In genomic region chr2:107400471-107400870, GRCm38 (mm10) we compare ENCODE assay signal across 22 mouse cellular contexts.
DNase-seq lines count a peak whose midpoint lies in the region; TF ChIP-seq lines count a peak whose summit lies in the region.
"Had no signal": no experiment of that assay in that cellular context is flagged by ENCODE, and none has a peak within 500 bp of the region (broad histone marks: within the 10 kb centered on the region; RNA-seq: fewer than 3 reads in every experiment).

No protein-coding gene starts in this region.

- H3K4me1 ChIP-seq in heart, adult 2 months (ENCODE audit: control insufficient read depth, insufficient read depth, low read length), result no peaks in the 10 kb centered on the region
- H3K4me1 ChIP-seq: embryonic facial prominence, embryonic 15.5 days; midbrain, embryonic 13.5 days; neural tube, embryonic 13.5 days had no signal

- TF ChIP-seq EP300 in heart, adult 2 months (IDR thresholded peaks at IDR 0.05; ENCODE audit: insufficient read depth, low read depth, low read length), result no peak

- TF ChIP-seq CTCF in heart, adult 2 months (IDR thresholded peaks at IDR 0.05), result no peak

- H3K27me3 ChIP-seq in heart, adult 2 months (ENCODE audit: control insufficient read depth, insufficient read depth, low read length), result no peaks in the 10 kb centered on the region
- H3K27me3 ChIP-seq: CH12.LX; embryonic facial prominence, embryonic 15.5 days; midbrain, embryonic 13.5 days; neural tube, embryonic 13.5 days had no signal

- H3K79me2 ChIP-seq in heart, adult 2 months (replicated peaks; ENCODE audit: control insufficient read depth, insufficient read depth, low read length), result no peaks in the 10 kb centered on the region

- no peak for TF ChIP-seq POLR2A in heart, adult 2 months (IDR thresholded peaks at IDR 0.05; ENCODE audit: insufficient read depth, low read depth, low read length)

- H3K4me3 ChIP-seq in heart, adult 2 months, result no peak overlapping the region
- H3K4me3 ChIP-seq: embryonic facial prominence, embryonic 15.5 days; left cerebral cortex, adult 2 months; midbrain, embryonic 13.5 days; neural tube, embryonic 13.5 days had no signal

- H3K36me3 ChIP-seq in heart, adult 2 months (ENCODE audit: control insufficient read depth, insufficient read depth, low read length), result no peaks in the 10 kb centered on the region
- H3K36me3 ChIP-seq: embryonic facial prominence, embryonic 15.5 days; midbrain, embryonic 13.5 days; neural tube, embryonic 13.5 days had no signal

- no peak overlapping the region for H3K9ac ChIP-seq in heart, adult 2 months (ENCODE audit: low read depth, low read length)
- H3K9ac ChIP-seq: embryonic facial prominence, embryonic 15.5 days; midbrain, embryonic 13.5 days; neural tube, embryonic 13.5 days had no signal

- intact Hi-C loops in heart, adult 2 months (cut with DNase I), result no loop called here
- intact Hi-C loops in heart, postnatal 25 days (cut with DNase I), result no loop called here

- 5% methylated on average over 1 of the region's 1 CpGs for WGBS in heart, adult 2 months

- DNase-seq in heart, adult 2 months, result peak in 1 of 2 experiments; percentile 12
- no peak for DNase-seq in heart, postnatal 25 days (ENCODE audit: low spot score)
- DNase-seq in right cerebral cortex, adult 18-20 months, result peak; percentile 8
- DNase-seq in right cerebral cortex, postnatal 10 days (ENCODE audit: low spot score in 2 of 2), result no peak
- peak; percentile 8 for DNase-seq in heart, postnatal 4 days
- DNase-seq in testis, postnatal 14 days (ENCODE audit: low spot score), result no peak
- no peak for DNase-seq in spleen, adult 18-20 months
- DNase-seq: adrenal gland, postnatal 36 days; cerebellum, adult 2 months; cerebellum, postnatal 36 days; kidney, adult 2 months; kidney, postnatal 25 days; lung, adult 18-20 months; lung, postnatal 14 days; right cerebral cortex, postnatal 4 days; thymus, postnatal 25 days had no signal

- peak overlapping the region; percentile 36 for H3K27ac ChIP-seq in heart, adult 2 months
- H3K27ac ChIP-seq: embryonic facial prominence, embryonic 15.5 days; left cerebral cortex, adult 2 months; midbrain, embryonic 13.5 days; neural tube, embryonic 13.5 days; stomach, postnatal 0 days had no signal

Comparison
In these comparisons a context has a peak if more than half of its experiments do, and no peak if none do; other contexts are left out.
1. DNase-seq: peak in right cerebral cortex, adult 18-20 months (single experiment) and heart, postnatal 4 days (single experiment); none in heart, postnatal 25 days (single experiment), right cerebral cortex, postnatal 10 days (0 of 2), testis, postnatal 14 days (single experiment) and spleen, adult 18-20 months (0 of 2).